Mouse (Mus musculus): ENCODE results near the gene Rgs7.

DNA sequence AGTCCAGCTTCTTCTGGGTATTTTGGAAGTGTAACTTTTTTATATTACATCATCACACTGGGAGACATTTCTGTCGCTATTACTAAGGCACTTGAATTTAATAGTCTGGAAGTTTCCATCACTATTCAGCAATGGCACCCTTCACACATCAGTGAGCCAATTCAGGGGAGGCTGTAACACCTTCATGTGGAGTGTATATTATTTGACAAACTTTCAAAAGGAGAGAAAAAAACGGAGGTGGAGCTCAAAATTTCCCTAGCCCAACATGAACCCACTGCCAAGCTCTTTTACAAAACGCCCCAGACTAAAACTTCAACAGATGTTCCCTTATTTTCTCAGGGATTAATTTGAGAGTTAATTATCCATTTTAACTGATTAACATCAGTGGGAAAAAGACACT is 191.9 kb downstream of the Rgs7 start:
- TF ChIP-seq CTCF (IDR thresholded peaks at IDR 0.05; ENCODE audit: extremely low read depth, insufficient read depth, insufficient read length, insufficient replicate concordance) (no peak), POLR2A (IDR thresholded peaks at IDR 0.05; ENCODE audit: low read depth, low read length) (no peak)

Measured in spleen, adult 2 months (tissue).